Mouse (Mus musculus) testis, adult 2 months (tissue): ENCODE measurements around the gene Phkg1. TPM values are rescaled to one million over a fixed set of nuclear protein-coding genes. Genes with fewer than 3 reads are reported as not detected.
A peak's percentile ranks its signal among the peaks of the same experiment; 100 is the strongest.
"Not testable (repeated sequence)": the region's sequence is repeated elsewhere in the genome, so short reads cannot be mapped to it uniquely, and the experiment has no call there.

Experiments used
- H3K27ac ChIP-seq: fragments of 200-500 bp; 2 replicates; pipeline ENCODE4 v1.5.1; 2012; ENCODE audit warnings: low read depth, low read length; ENCODE audit not compliant: control insufficient read depth, insufficient read depth
- H3K27me3 ChIP-seq: fragments of 200-500 bp; 2 replicates; pipeline ENCODE4 v1.6.1; 2012; ENCODE audit warnings: mild to moderate bottlenecking, low read length, moderate library complexity; ENCODE audit not compliant: control insufficient read depth, insufficient read depth
- H3K36me3 ChIP-seq: fragments of 200-500 bp; 2 replicates; pipeline ENCODE4 v1.6.1; 2012; ENCODE audit warnings: mild to moderate bottlenecking, low read length; ENCODE audit not compliant: control insufficient read depth, insufficient read depth
- H3K4me1 ChIP-seq: fragments of 200-500 bp; 2 replicates; pipeline ENCODE4 v1.6.1; 2012; ENCODE audit warnings: low read length; ENCODE audit not compliant: control insufficient read depth, insufficient read depth
- H3K4me3 ChIP-seq: fragments of 200-500 bp; 2 replicates; pipeline ENCODE4 v1.5.1; 2012; ENCODE audit warnings: low read depth, mild to moderate bottlenecking, low read length, moderate library complexity, mixed read lengths; ENCODE audit not compliant: control insufficient read depth
- CTCF ChIP-seq: fragments of 200-500 bp; IDR thresholded peaks from 2 replicates; pipeline ENCODE4 v1.5.1; 2012; ENCODE audit warnings: low read depth, mild to moderate bottlenecking, inconsistent platforms, low read length, moderate library complexity; ENCODE audit not compliant: control insufficient read depth, insufficient read depth, insufficient replicate concordance
- POLR2A ChIP-seq: fragments of 200-500 bp; IDR thresholded peaks from 2 replicates; pipeline ENCODE4 v1.6.1; 2012; ENCODE audit warnings: low read depth, mild to moderate bottlenecking, inconsistent platforms, low read length, moderate library complexity; ENCODE audit not compliant: control insufficient read depth
- polyA plus RNA-seq: library from polyadenylated mRNA; depleted of rRNA; stranded (reverse); fragments of >200 nt; gene quantifications from 2 replicates; pipeline ENCODE4 v1.2.3, GENCODE M21; 2012; rRNA removed

The Phkg1 gene
- polyA plus RNA-seq: 0.20 and 0.35 TPM in 2 replicates

GRCm38 (mm10) chr5:129898449-129898848, at the start of gene Phkg1:
Gene Phkg1, minus strand, starts transcription at chr5:129898549.
- no peak for TF ChIP-seq CTCF
- TF ChIP-seq POLR2A: no peak

GRCm38 (mm10) chr5:129947528-129948033, 49.2 kb upstream of the Phkg1 start:
- Histone ChIP-seq H3K27me3 (no peaks in the 10 kb centered on the region), H3K4me1 (peaks cover 2% of the 10 kb centered on the region), H3K27ac (no peak overlapping the region), H3K4me3 (no peak overlapping the region), H3K36me3 (peaks cover 2% of the 10 kb centered on the region; the same call in 1 of the 2 replicates)
- TF ChIP-seq CTCF: no peak
- no peak for TF ChIP-seq POLR2A

More at GRCm38 (mm10) chr5:129898449-129898848, at the start of gene Phkg1:
- peaks cover 2% of the 10 kb centered on the region for H3K4me1 ChIP-seq
- no peak within 1 kb of the TSS for H3K4me3 ChIP-seq
- H3K36me3 ChIP-seq: no peaks in the 10 kb centered on the region; the same call in 1 of the 2 replicates
- no peaks in the 10 kb centered on the region for H3K27me3 ChIP-seq
- no peak within 1 kb of the TSS for H3K27ac ChIP-seq

GRCm38 (mm10) chr5:129943402-129943801, 45.1 kb upstream of the Phkg1 start:
- no peaks in the 10 kb centered on the region; the same call in 1 of the 2 replicates for H3K36me3 ChIP-seq
- TF ChIP-seq CTCF: no peak
- no peak overlapping the region for H3K27ac ChIP-seq
- no peak overlapping the region for H3K4me3 ChIP-seq
- H3K4me1 ChIP-seq: peaks cover 3% of the 10 kb centered on the region
- H3K27me3 ChIP-seq: no peaks in the 10 kb centered on the region

- Histone ChIP-seq H3K4me3 (peak overlapping the region; percentile 95), H3K27ac (peak overlapping the region; percentile 81)
- H3K4me1 ChIP-seq, H3K27me3 ChIP-seq, H3K36me3 ChIP-seq: not testable (repeated sequence)
Observed at GRCm38 (mm10) chr5:129942073-129942939, 44.0 kb upstream of the Phkg1 start.

GRCm38 (mm10) chr5:129941495-129942045, 43.2 kb upstream of the Phkg1 start, which contains the start of gene Vkorc1l1:
Gene Vkorc1l1, plus strand, starts transcription at chr5:129941970.
- H3K36me3 ChIP-seq: no peaks in the 10 kb centered on the region; the same call in 1 of the 2 replicates
- H3K4me3 ChIP-seq: peak within 1 kb of the TSS; percentile 95
- TF ChIP-seq POLR2A (0 out of 2 replicates have a peak, but pooled peaks have one; percentile 48), CTCF (0 out of 2 replicates have a peak, but pooled peaks have one; percentile 8)
- no peaks in the 10 kb centered on the region for H3K27me3 ChIP-seq
- peak within 1 kb of the TSS; percentile 81 for H3K27ac ChIP-seq
- H3K4me1 ChIP-seq: peaks cover 3% of the 10 kb centered on the region

- TF ChIP-seq CTCF: no peak
- no peak for TF ChIP-seq POLR2A
- H3K27me3 ChIP-seq: no peaks in the 10 kb centered on the region
- peak overlapping the region; percentile 88 for H3K4me3 ChIP-seq
- H3K27ac ChIP-seq: peak overlapping the region; percentile 7
- no peaks in the 10 kb centered on the region; the same call in 1 of the 2 replicates for H3K36me3 ChIP-seq
- peaks cover 3% of the 10 kb centered on the region for H3K4me1 ChIP-seq
Observed at GRCm38 (mm10) chr5:129940736-129941494, 42.6 kb upstream of the Phkg1 start.

GRCm38 (mm10) chr5:129940281-129940680, 41.9 kb upstream of the Phkg1 start:
- Histone ChIP-seq H3K27me3 (no peaks in the 10 kb centered on the region), H3K27ac (no peak overlapping the region), H3K4me1 (peaks cover 3% of the 10 kb centered on the region), H3K36me3 (no peaks in the 10 kb centered on the region; the same call in 1 of the 2 replicates), H3K4me3 (no peak overlapping the region; the same call in 1 of the 2 replicates)
- TF ChIP-seq CTCF: no peak
- no peak for TF ChIP-seq POLR2A
